Mouse (Mus musculus) mesoderm, embryonic 11.5 days (tissue): ENCODE results near the gene Arhgap18.
"Not testable (repeated sequence)": the region's sequence is repeated elsewhere in the genome, so short reads cannot be mapped to it uniquely, and the experiment has no call there.

ENCODE experiments used
- DNase-seq: peaks from one replicate; pipeline ENCODE4 v3.0.0-alpha.2; 2012; ENCODE audit warnings: low read depth, low spot score

Gene Arhgap18

GRCm38 (mm10) chr10:26895726-26896125, 142.5 kb downstream of the Arhgap18 start:
- no peak for DNase-seq

- DNase-seq, result no peak
Observed at GRCm38 (mm10) chr10:26900426-26900825, 147.2 kb downstream of the Arhgap18 start.

GRCm38 (mm10) chr10:26903781-26904180, 150.6 kb downstream of the Arhgap18 start:
- no peak for DNase-seq

GRCm38 (mm10) chr10:26911176-26911575, 158.0 kb downstream of the Arhgap18 start:
- DNase-seq, result no peak

GRCm38 (mm10) chr10:26912112-26912797, 159.0 kb downstream of the Arhgap18 start:
- peak; percentile 20 for DNase-seq

- DNase-seq, result no peak
Observed at GRCm38 (mm10) chr10:26912807-26913206, 159.6 kb downstream of the Arhgap18 start.

GRCm38 (mm10) chr10:26919307-26919977, 166.2 kb downstream of the Arhgap18 start:
- peak; percentile 75 for DNase-seq

- DNase-seq, result peak; percentile 16
Observed at GRCm38 (mm10) chr10:26920383-26920979, 167.3 kb downstream of the Arhgap18 start.

GRCm38 (mm10) chr10:26936056-26936455, 182.8 kb downstream of the Arhgap18 start:
- DNase-seq, result not testable (repeated sequence)

- DNase-seq, result not testable (repeated sequence)
Observed at GRCm38 (mm10) chr10:26938464-26938863, 185.2 kb downstream of the Arhgap18 start.

- DNase-seq, result no peak
Observed at GRCm38 (mm10) chr10:26939549-26939948, 186.3 kb downstream of the Arhgap18 start.

GRCm38 (mm10) chr10:26948331-26948730, 195.1 kb downstream of the Arhgap18 start:
- DNase-seq, result no peak

GRCm38 (mm10) chr10:26949667-26950066, 196.4 kb downstream of the Arhgap18 start:
- DNase-seq, result no peak

GRCm38 (mm10) chr10:26950448-26950847, 197.2 kb downstream of the Arhgap18 start:
- DNase-seq, result no peak

GRCm38 (mm10) chr10:26958513-26958912, 205.3 kb downstream of the Arhgap18 start:
- no peak for DNase-seq
